Mouse (Mus musculus): ENCODE measurements at regions not wholly inside any gene's neighbourhood (a gene's known extent, or its start where the extent isn't known, plus 50 kb on each side); places are given as distances from the start of the nearest gene placed in this dataset.

DNA sequence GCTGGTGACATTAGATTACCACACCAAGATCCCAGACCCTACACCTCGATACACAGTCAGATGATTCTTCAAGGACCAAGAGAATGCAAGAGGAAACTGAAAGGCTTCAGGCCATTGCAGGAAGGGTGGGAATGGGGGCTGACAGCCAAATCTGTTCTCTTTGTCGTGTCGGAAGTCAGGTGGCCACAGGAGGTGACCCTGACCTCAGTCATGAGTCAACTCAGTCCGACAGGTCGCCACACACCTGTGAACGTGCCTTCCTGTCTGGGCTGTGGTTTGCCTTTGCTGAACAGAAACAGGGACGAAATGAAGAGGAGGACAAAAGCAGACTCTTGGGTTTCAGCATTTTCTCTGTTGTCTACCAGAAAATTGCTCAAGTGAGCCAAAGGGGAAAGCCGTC, 318.3 kb upstream of the Gm26657 start:
- ATAC-seq = no peak

DNA sequence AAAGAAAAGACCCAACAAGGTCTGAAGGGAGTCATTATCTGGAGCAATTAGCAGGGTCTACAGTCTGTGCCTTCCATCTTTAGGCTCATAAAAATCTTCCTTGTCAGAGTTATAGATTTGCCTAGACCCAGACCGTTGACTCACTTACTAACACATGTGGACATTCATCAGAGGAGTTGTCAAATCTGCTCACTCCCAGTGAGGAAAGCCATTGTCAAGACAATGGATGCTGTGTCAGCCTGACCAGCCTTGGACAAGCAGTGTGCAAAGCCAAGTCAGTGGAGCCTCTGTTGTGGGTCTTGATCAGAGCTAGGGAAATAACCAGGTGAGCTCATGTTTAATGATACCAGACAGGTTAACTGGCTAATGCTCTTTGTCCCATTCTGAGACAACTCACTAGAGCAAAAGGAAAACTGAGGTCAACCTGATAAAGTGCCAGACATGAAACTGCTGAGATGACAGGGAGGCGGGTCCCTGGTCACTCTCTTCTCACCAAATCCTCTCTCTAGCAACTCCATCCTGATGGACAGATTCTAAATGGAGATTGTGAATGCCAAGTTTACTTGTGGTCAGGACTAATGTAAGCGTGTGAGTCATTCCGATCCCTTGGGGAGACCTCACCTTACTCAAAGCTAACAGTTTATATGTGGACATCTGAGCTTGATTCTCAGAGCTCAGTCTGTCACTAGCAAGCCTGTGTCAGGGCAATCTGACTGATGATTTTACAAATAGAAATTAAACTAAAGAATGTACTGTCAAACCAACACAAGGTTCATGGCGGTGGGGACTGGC, 320.6 kb upstream of the Gm26657 start:
- ATAC-seq = no peak

DNA sequence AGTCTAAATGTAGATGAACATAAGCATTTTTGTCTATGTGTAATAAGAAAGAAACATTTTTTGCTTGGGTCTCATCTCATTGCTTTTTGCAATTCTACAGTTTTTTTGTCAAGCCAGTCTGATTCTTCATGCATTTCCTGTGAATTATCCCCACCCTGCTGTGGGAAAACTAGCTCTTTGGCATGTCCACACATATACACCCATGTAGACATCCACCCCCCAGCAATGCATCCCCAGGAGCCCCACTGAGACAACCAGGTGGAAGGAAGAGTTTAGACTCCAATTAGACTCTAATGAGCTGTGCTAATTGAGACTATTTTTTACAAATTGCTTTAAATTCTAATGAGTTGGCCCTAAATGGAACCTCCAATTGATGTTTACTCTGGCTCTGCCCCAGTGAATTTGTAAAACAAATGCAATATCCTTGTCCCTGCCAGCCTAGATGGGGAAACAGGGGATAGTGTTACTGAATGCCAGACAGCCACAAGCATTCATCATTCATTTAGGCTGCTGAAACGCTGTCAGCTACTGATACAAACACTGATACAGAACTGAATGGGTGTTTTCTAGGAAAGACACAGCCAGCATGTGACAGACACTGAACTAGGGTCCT, 328.7 kb upstream of the Gm26657 start:
- ATAC-seq = no peak

DNA sequence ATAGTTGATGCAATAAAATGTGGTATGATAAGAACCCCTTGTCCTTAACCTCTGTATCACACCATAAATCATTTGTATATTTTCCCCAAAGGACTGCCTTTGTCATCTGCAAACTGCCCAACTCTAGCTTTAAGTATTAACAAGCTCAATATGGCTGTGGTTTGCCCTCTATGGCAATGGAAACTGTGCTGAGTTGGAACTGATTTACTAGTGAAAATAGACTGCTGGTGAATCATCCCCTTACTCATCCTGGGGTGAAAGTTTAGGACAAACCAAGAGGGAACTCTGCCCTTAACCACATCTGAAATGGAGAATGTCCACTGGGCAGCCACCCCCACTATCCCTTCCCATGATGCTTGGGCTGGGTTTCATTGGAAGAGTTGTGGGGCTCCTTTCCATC, 346.1 kb upstream of the Gm26657 start:
- ATAC-seq = no peak

DNA sequence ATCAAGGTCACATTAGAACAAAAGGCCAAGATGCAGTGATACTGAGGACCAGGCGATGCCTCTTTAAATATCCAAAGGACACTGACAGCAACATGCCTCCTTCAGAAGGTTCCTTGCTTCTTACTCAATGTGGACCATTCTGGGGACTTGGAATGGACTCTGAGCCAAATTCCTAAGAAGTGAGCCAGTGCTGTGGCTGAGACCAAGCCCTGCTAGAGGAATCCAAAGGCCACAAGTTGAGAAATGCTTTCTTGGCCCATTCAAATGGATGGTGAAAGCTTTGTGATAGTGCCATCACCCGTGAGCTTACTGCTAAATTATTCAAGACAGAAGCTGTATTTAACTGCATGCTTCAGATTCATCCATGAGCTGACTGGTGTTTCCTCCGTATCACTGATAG, 352.8 kb upstream of the Gm26657 start:
- no peak for ATAC-seq

DNA sequence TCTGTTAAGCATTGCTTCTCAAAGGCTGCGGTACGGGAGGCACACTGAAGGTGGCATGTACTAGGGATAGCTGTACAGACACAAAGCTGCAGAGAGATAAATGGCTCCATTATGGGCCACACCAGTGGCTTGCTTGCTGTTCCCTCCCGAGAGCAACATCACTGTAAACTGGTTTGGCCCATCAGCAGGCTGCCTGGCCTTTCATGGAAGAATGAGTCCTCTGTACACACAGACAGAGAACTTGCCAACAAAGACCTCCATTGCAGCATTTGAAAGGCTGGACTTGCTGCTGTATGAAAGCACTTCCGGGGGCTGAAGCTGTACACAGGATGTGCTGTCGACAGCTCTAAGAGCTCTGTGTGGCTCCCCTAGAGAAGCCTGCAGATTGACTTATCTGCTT, 364.1 kb upstream of the Gm26657 start:
- no peak for ATAC-seq

DNA sequence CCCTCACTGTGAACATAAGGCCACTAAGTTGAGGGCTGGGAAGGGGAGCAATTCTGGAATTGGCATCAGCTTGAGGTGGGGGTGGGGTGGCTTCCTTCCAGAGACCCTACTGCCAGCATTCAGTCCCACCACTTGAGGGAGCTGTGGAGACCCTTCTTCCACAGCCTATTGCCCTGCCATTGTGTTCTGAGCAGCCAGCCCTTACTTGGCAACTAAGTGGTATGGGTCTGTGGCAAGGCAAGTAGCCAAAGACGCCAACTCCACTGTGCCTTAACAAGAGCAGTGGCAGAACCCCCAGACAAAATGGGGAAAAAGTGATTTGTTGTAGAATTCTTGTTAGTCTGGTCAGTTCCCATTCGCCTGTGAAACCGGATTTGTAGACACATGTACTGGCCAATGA, 365.4 kb upstream of the Gm26657 start:
- ATAC-seq = no peak

DNA sequence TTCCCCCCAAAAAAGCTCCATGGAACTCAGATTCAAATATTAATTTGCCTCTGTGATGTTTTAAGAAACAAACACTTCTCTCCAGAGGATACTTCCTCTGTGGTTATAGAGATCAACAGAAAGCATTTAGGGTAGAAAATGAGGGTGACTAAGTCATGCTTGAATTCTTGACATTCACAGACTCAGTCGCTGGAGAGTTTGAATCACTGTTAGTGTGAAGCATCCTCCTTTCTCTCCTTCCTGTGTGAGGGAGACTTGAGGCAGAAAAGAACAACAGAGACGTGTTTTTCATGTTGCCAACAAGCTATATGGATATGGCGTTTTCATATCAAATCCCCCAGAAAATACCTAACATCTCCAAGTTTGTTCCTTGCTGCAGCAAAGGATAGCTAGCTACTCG, 366.1 kb upstream of the Gm26657 start:
- ATAC-seq = no peak

DNA sequence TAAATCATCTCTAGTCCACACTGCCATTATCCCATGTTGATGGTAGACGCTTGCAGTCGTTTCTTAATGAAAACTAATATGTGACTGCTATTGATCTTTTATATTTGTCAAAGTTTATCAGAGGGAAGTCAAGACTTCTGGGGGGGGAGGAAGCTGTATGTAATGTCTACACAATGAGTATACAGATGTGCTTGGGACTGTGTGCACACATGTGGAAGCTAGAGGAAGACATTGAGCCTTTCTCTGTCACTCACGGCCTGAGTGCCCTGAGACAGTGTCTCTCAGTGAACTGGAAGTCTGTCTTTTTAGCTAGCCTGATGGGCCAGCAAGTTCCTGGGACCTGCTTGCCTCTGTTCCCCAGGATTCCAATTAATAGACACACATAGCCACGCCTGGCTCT, 366.7 kb upstream of the Gm26657 start:
- no peak for ATAC-seq

DNA sequence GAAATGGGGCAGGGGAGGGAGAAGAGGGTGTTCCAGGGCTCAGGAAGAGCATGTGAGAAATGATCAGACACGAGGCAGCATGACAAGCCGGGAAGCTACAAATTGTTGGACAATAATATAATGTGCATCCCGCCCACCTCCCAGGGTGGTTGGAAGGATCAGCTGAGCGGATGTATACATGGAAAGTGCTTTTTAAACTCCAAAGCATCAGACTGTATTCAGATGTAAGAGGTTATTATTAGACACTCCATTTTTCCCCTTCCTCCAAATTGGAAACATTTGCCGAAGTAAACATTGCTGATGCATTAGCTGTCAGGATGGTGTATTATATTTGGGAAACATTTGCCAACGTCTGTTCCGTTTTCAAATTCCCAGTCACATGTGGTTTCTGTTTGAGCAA, 367.2 kb upstream of the Gm26657 start:
- no peak for ATAC-seq

DNA sequence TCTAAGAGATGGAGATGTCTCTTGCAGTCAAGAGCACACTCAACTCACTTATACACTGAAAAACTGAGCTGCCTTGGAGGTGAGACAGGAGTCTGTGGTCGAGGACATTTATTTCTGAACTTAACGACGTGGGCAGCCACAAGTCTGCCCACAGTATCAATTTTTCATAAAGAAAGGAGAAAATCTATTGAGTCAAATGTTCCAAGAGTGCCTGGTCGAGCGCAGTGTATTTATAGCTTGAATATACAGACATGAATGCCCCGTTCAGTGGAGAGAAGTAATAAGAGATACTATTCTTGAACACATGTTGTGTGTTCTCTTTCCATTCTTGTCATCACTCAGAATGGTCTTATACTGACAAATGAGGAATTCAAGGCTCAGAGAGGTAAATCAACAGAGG, 375.3 kb upstream of the Gm26657 start:
- ATAC-seq = no peak

DNA sequence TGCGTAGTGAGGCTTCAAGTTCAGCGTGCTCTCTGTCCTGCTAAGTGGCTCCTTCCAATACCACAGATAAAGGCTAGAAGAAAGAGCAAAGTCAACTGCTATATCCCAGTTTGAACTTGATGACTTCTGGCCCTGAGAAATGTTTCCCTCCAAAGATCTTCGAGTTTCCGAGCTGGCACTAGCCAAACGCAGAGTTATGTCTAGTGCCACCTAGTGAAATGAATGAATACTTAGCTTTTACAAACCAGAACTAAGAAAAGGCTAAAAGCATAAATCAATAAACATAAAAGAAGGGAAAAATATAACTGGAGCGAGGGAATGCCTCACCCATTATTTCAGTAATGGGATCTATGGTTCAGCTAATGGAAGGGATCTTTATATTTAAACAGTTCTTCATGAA, 377.7 kb upstream of the Gm26657 start:
- ATAC-seq = no peak

DNA sequence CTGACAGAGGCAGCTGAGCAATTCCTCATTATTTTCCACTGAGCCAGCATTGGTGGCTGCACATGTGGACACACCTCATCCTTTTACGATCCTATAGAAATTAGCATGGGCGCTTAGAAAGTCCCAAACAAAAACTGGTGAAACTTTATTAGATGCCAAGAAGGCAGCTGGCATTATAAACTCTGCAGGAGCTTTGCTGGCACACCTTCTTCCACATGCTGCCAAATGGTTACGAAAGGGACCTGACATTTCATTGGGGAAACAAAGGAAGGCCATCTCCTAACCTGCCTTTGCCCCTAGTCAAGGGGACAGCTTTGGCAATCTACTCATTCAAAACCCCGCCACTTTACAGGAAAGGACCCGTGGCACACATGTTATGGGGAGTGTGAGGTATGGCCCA, 390.7 kb upstream of the Gm26657 start:
- no peak for ATAC-seq

DNA sequence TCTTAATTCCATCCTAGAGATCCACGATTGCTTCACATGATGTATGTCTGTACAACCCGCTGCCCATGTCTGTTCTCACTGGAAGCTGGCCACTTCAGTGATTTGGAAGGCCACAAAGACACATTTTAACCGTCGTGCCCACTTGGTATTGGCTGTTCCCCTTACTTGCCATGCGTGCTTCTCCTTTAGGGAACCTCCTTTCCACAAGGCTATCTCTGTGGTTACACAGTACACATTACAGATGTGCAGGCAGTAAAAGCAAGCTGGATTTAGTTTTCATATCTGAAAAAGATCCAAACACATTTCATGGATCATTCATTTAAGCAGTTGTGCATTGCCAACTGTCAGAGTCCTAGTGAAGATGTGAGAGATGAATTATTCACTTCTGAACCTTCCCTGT, 414.7 kb upstream of the Gm26657 start:
- no peak for ATAC-seq

DNA sequence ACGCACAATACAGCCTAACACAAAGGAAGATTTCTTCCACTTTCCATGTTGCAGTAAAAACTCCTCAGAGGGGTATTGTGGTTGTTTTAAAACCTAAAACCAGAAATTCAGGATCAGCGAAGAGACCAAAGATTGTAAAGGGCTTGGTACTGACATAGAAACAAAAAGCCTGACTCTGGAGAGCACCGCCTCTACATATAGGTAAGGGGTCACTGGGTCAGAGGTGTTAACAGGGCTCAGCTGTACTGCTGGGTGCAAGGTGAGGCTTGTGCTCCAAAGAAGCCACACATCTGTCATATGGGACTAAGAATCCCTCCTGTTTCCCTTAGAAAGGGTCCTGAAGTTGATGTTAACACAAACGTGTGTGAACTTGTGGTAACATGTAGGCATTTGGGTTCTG, 420.7 kb upstream of the Gm26657 start:
- no peak for ATAC-seq

DNA sequence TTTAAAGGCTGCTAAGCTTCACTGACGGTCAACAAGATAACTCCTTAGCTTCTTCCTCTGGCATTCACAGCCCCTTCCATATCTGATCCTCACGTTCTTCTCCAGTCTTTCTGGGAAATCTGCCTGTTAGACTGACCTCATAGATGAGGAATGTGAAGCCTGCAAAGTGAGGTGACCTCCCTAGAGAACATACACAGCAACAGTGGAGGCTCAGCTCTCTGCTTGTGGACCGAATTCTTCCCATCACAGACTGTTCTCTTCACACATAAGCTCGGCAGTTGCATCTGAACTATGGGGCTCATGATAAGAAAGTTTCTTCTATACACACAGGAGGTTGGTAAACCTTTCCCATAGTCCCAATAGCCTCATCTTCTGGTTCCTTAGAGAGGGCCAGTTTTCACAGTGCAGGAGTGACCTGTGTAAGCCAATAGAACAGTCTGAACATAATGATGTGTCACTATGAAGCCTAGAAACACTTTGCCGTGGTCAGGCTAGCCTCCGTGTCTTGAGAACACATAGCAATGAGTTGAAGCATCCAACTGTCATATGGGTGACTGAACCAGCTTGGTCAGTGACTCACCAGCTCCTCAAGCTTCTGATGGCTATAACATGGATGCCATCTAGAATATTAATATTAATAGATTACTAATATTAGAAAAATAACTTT, 434.1 kb upstream of the Gm26657 start:
- no peak for ATAC-seq

DNA sequence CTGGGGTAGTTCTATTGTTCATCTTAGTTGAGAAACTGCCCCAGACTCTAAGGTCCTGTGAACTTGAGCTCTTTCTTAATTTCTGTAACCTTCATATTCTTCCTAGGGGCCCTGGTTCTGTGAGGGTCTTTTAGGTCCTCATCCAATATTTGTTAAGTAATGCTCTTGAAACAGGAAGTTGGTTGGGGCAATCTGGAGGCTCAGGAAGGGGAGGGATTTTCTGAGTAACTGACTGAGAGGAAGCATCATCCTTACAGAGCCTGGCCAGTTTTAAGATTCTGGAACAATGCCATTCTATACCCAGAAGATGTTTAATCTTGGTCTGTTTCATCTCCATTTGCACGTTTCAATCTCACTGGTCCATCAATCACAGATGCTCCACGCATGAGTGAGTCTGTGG, 435.6 kb upstream of the Gm26657 start:
- no peak for ATAC-seq

DNA sequence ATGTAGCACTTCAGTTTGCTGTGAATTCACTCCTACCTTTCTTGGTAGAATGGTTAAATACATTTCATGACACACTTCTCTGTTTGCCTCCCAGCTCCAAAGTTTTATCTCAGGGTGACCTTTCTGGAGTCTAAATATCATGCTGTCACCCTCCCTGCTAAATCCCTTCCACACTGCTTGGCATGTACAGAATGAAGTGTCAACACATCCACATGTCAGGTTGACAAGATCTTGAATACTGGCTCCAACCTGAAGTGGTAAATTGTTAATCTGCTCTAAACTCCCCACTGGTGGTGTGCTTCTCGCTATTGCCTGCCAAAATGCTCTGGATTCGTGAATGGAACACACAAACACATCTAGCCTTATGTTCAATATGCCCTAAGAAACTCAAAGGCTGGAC, 451.9 kb upstream of the Gm26657 start:
- ATAC-seq = no peak

DNA sequence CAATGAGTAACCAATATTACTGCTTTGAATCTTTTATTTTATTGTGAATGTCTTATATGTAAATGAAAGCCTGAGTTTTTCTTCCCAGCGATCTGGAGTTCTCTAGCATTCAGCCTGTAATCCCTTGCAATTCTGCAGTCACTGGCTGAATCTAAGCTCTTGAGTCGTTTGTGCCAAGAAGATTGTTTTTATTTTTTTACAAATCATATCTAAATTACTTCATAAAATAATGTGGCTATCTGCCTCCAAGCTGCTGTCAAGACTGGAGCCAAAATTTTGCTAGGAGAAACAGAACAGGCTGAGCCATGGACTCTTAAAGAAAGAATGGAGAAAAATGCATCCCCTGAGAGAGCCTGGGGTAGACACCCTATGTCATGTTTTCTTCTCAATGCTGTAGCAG, 455.4 kb upstream of the Gm26657 start:
- no peak for ATAC-seq

DNA sequence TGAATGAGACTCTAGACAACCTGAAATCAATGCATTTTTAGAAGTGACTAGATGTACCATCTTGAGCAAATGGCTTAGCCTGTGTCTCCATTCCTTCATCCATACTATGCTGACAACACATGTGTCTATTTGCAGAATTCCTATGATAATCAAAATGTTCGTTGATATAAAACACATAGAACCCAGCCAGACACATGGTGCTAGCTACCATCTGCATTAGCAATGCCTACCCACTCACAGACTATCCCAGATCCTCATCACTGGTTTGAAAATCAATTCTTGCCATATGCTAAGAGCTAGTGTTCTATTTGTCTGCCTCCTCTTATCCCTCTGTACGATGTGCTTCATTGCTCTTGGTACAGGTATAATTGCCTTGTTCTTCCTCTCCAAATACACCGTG, 464.0 kb upstream of the Gm26657 start:
- no peak for ATAC-seq

DNA sequence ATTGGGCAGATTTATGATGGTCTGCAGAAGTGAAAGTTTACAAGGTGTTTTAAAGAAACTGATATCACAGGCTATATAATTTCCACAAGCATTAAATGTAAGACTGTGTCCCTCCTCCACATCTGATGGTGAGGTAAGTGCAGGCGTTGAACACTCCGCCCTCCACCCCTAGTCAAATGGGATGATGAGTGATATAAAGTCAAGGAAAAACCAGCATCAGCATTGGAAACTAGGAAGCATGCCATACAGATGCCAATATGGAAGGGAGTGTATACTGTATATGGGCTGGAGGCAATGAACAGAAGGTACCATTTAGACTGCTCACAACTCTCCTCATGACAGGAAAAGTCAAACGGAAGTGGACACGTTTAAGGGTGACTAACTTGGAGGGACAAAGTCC, 468.5 kb upstream of the Gm26657 start:
- ATAC-seq = no peak

DNA sequence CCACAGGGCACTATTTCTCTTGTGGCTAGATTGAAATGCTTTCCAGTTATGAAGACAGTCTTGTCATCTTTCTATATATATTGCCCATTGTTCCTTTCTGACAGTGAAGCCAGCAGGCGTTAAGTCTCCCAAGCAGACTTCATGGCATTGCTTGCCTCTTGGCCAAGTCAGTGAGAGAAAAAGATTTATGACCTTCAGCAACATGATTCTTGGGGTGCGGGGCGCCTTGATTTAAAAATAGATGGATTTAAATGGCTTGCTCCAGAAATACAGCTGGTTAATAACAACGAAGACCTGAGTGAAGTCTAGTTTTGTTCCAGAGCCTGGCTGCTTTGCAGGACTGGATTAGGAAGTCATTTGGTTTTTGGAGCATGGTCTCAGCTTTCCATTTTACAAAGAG, 475.2 kb upstream of the Gm26657 start:
- no peak for ATAC-seq

DNA sequence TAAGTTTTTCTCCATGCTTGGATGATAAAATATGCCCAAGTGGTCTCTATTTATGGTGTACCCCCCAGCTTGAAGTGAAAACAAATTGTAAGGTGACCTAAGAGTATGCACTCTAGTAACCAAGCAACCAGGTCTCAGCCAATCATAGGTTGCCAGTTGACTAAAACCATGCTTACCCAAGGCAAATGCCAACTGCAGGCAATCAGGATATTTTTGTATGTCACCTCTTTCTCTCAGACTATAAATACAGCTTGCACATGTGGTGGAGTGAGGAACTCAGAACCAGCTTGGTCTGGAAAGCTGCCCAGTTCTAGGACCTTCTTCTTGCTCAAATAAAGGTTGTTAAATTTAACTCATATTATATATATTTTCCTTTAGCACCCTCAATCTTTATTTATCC, 476.0 kb upstream of the Gm26657 start:
- no peak for ATAC-seq

DNA sequence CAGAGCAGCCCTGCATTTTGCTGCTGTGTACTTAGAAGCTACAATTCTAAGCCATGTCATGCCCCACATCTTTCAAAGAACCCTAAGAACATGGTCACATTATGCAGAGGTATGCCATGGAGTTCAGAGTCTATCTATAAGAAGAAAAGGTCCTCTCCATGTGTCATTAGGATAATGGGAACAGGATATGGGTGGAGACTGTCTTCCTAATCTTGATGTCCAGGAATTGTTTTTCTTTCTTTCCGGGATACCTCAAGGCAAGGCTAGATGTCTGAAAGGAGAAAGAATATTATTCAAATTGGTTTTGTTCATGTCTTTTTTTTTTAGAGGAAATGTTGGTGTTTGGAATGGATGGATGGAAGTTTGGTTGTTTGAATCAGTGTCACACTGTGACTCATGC, 477.3 kb upstream of the Gm26657 start:
- ATAC-seq = no peak

Data from inflammation-experienced regulatory T-cells, adult 6 months (primary cell).